In genomic region chr11:54100045-54100691, GRCm38 (mm10) we compare ENCODE assay signal across 8 mouse cellular contexts. TPM values are rescaled to one million over a fixed set of nuclear protein-coding genes. Genes with fewer than 3 reads are reported as not detected.
DNase-seq lines count a peak whose midpoint lies in the region; ATAC-seq and TF ChIP-seq lines count a peak whose summit lies in the region.

Gene P4ha2 (plus strand): TSS chr11:54100095.

- H3K79me2 ChIP-seq in CH12.LX (replicated peaks; ENCODE audit: control insufficient read depth, extremely low read depth, insufficient read depth, poor library complexity, severe bottlenecking), result no peaks in the 10 kb centered on the region

- in situ Hi-C loops in CH12.LX (cut with MboI; ENCODE audit: low pct_ligation_motif_present, low pct_unique_long_range_greater_than_20kb, low sequenced_read_pairs), result no loop called here

- peak within 1 kb of the TSS in 2 of 3 experiments; percentile 38 to 54 for H3K4me3 ChIP-seq in CH12.LX (replicated peaks in 1 of 3; ENCODE audit: low read depth in 2 of 3, low read length in 2 of 3, poor library complexity in 1 of 3)
- H3K4me3 ChIP-seq in forebrain, embryonic 13.5 days, result peak within 1 kb of the TSS; percentile 62
- H3K4me3 ChIP-seq in hindbrain, embryonic 10.5 days, result peak within 1 kb of the TSS; percentile 61
- peak within 1 kb of the TSS; percentile 62 for H3K4me3 ChIP-seq in liver, embryonic 13.5 days (replicated peaks)

- peaks cover 3 to 4% of the 10 kb centered on the region in 2 experiments; a peak in 2 of 4 replicates for H3K4me1 ChIP-seq in CH12.LX (ENCODE audit: control insufficient read depth in 1 of 2, insufficient read depth in 2 of 2)
- peaks cover 14% of the 10 kb centered on the region for H3K4me1 ChIP-seq in forebrain, embryonic 13.5 days
- H3K4me1 ChIP-seq in hindbrain, embryonic 10.5 days (replicated peaks), result peaks cover 26% of the 10 kb centered on the region
- H3K4me1 ChIP-seq in liver, embryonic 13.5 days (replicated peaks), result peaks cover 19% of the 10 kb centered on the region

- TF ChIP-seq EP300 in CH12.LX (IDR thresholded peaks at IDR 0.05; ENCODE audit: low read length), result no peak

- peak within 1 kb of the TSS; percentile 52 for H3K4me2 ChIP-seq in CH12.LX (ENCODE audit: insufficient read depth, low read depth, poor library complexity, severe bottlenecking)
- peak within 1 kb of the TSS; percentile 99 for H3K4me2 ChIP-seq in forebrain, embryonic 13.5 days
- H3K4me2 ChIP-seq in liver, embryonic 13.5 days, result peak within 1 kb of the TSS; percentile 78

- peak within 1 kb of the TSS; percentile 0; the same call in 1 of the 2 replicates for H3K9ac ChIP-seq in CH12.LX (ENCODE audit: insufficient read depth, low read depth)
- H3K9ac ChIP-seq in forebrain, embryonic 13.5 days, result peak within 1 kb of the TSS; percentile 76
- H3K9ac ChIP-seq in liver, embryonic 13.5 days, result peak within 1 kb of the TSS; percentile 51

- no peaks in the 10 kb centered on the region for H3K9me3 ChIP-seq in CH12.LX (replicated peaks; ENCODE audit: low read length)
- no peaks in the 10 kb centered on the region for H3K9me3 ChIP-seq in forebrain, embryonic 13.5 days (replicated peaks)
- no peaks in the 10 kb centered on the region for H3K9me3 ChIP-seq in hindbrain, embryonic 10.5 days
- no peaks in the 10 kb centered on the region for H3K9me3 ChIP-seq in liver, embryonic 13.5 days (replicated peaks)

- 51% methylated on average over 10 of the region's 10 CpGs for WGBS in forebrain, embryonic 13.5 days
- WGBS in hindbrain, embryonic 10.5 days, result 50% methylated on average over 10 of the region's 10 CpGs
- WGBS in liver, embryonic 13.5 days (ENCODE audit: insufficient replicate concordance), result 47% methylated on average over 10 of the region's 10 CpGs

- peaks cover 43% of the 10 kb centered on the region for H3K27me3 ChIP-seq in CH12.LX (replicated peaks)
- peaks cover 10% of the 10 kb centered on the region; the same call in 1 of the 2 replicates for H3K27me3 ChIP-seq in forebrain, embryonic 13.5 days
- H3K27me3 ChIP-seq in hindbrain, embryonic 10.5 days (ENCODE audit: insufficient read depth, poor library complexity, severe bottlenecking), result peaks cover 44% of the 10 kb centered on the region
- H3K27me3 ChIP-seq in liver, embryonic 13.5 days, result peaks cover 48% of the 10 kb centered on the region

- no peaks in the 10 kb centered on the region for H3K36me3 ChIP-seq in CH12.LX (replicated peaks in 1 of 2; ENCODE audit: control insufficient read depth in 1 of 2, insufficient read depth in 1 of 2, low read length in 1 of 2)
- H3K36me3 ChIP-seq in forebrain, embryonic 13.5 days (ENCODE audit: poor library complexity, severe bottlenecking), result no peaks in the 10 kb centered on the region
- no peaks in the 10 kb centered on the region for H3K36me3 ChIP-seq in hindbrain, embryonic 10.5 days
- no peaks in the 10 kb centered on the region for H3K36me3 ChIP-seq in liver, embryonic 13.5 days

- dilution Hi-C loops in CH12.LX (cut with MboI; ENCODE audit: extremely low pct_ligation_motif_present, extremely low pct_unique_long_range_greater_than_20kb, low sequenced_read_pairs), result no loop called here

- no peak for DNase-seq in cerebellum, postnatal 4 days (ENCODE audit: low spot score in 2 of 2)
- no peak for DNase-seq in CH12.LX (ENCODE audit: extremely low read depth)
- no peak for DNase-seq in hindbrain, embryonic 10.5 days (ENCODE audit: low spot score)
- no peak for DNase-seq in liver, embryonic 13.5 days
- DNase-seq in testis, postnatal 10 days (ENCODE audit: low spot score), result peak; percentile 37
- DNase-seq in urinary bladder, postnatal 14 days (ENCODE audit: low spot score), result no peak

- no peak for TF ChIP-seq RAD21 in CH12.LX (IDR thresholded peaks at IDR 0.05; ENCODE audit: low read depth, low read length)

- no peak for TF ChIP-seq POLR2A in CH12.LX (IDR thresholded peaks at IDR 0.05; ENCODE audit: low read depth, low read length)

- no peak for TF ChIP-seq CTCF in CH12.LX (conservative IDR thresholded peaks at IDR 0.05 in 1 of 2, IDR thresholded peaks at IDR 0.05 in 1 of 2; ENCODE audit: low read depth in 2 of 2, low read length in 2 of 2)

- 0 out of 2 replicates have a peak, but pooled peaks have one; percentile 40 for ATAC-seq in cerebellum, adult (ENCODE audit: insufficient number of reproducible peaks, low FRiP score, low TSS enrichment)
- ATAC-seq in forebrain, embryonic 13.5 days, result peak; percentile 33; the same call in 1 of the 2 replicates
- ATAC-seq in liver, embryonic 13.5 days (ENCODE audit: low read depth), result no peak

- no peak within 1 kb of the TSS for H3K27ac ChIP-seq in CH12.LX (ENCODE audit: insufficient read depth, low read depth)
- H3K27ac ChIP-seq in forebrain, embryonic 13.5 days, result no peak within 1 kb of the TSS
- H3K27ac ChIP-seq in hindbrain, embryonic 10.5 days, result peak within 1 kb of the TSS; percentile 86
- H3K27ac ChIP-seq in liver, embryonic 13.5 days, result no peak within 1 kb of the TSS

TF ChIP-seq in CH12.LX, 34 proteins besides CTCF, POLR2A, EP300 and RAD21:
- no peak for TF ChIP-seq ZMIZ1 (IDR thresholded peaks at IDR 0.05; ENCODE audit: low read depth, low read length)
- no peak for TF ChIP-seq NRF1 (IDR thresholded peaks at IDR 0.05; ENCODE audit: low read depth, low read length)
- TF ChIP-seq MAX (IDR thresholded peaks at IDR 0.05; ENCODE audit: low read length), result no peak
- TF ChIP-seq USF2 (conservative IDR thresholded peaks at IDR 0.05; ENCODE audit: low read depth, low read length), result no peak
- TF ChIP-seq IRF4 (IDR thresholded peaks at IDR 0.05; ENCODE audit: low read depth, low read length), result no peak
- no peak for TF ChIP-seq POLR2AphosphoS2 (IDR thresholded peaks at IDR 0.05; ENCODE audit: low read depth, low read length)

RNA-seq across cellular contexts. Expression of gene P4ha2, which starts in this region (rescaled TPM):
- 5.0 and 10.0 TPM in 2 replicates for total RNA-seq in CH12.LX (2012; rRNA removed)
- total RNA-seq in CH12.LX (2014; rRNA removed), result 7.9 and 10.1 TPM in 2 replicates
- polyA plus RNA-seq in CH12.LX (2012; ENCODE audit: insufficient read length, low read depth), result 3.6 and 4.2 TPM in 2 replicates
- 5.5 and 5.6 TPM in 2 replicates for polyA plus RNA-seq in forebrain, embryonic 13.5 days (2015; fragmentation: Nextera tagmentation; extraction: Ambion mirVana)
- polyA plus RNA-seq in hindbrain, embryonic 10.5 days (2016; fragmentation: Nextera tagmentation; extraction: Ambion mirVana), result 22.7 and 25.0 TPM in 2 replicates
- polyA plus RNA-seq in liver, embryonic 13.5 days (2015; fragmentation: Nextera tagmentation; extraction: Ambion mirVana), result 4.1 and 4.4 TPM in 2 replicates

Comparison
In these comparisons a context has a peak if more than half of its experiments do, and no peak if none do; other contexts are left out.
1. H3K9ac ChIP-seq: peak in every context shown above with its lines; median percentile 76 in forebrain, embryonic 13.5 days; 51 in liver, embryonic 13.5 days; 0 in CH12.LX.